Mouse (Mus musculus) layer of hippocampus, postnatal 36 days (tissue): ENCODE measurements around the gene Olfr199. TPM values are rescaled to one million over a fixed set of nuclear protein-coding genes. Genes with fewer than 3 reads are reported as not detected.
"Not testable (repeated sequence)": the region's sequence is repeated elsewhere in the genome, so short reads cannot be mapped to it uniquely, and the experiment has no call there.

ENCODE experiments used
- DNase-seq, 2 experiments: peaks; one replicate each; pipeline ENCODE4 v3.0.0; 2022
- total RNA-seq, 2 experiments: library from RNA; stranded (reverse); gene quantifications; 2 replicates each; pipeline ENCODE4 v1.2.3; 2021

Gene Olfr199
- total RNA-seq = not detected

DNA sequence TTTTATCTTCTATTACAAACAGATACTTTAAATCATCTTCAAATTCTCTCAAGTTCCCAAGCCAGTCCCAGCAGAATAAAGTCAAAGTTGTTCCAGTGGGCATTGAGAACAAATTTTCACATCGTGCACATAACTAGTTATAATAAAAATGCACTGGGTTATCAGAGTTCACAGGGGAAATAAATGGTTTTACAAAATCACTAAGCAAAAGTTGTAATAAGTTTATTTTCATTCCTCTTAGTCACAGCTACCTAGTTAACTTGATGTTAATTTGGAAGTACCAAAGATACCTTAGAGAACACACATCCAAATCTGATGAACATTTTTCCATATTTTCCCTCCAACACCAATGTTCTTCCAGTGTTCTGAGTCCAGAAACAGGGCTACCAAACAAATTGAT is at the start of gene Olfr199:
Gene Olfr199, minus strand, starts transcription at position 101 of the 400 bp plus-strand sequence.
- DNase-seq = not testable (repeated sequence)

DNA sequence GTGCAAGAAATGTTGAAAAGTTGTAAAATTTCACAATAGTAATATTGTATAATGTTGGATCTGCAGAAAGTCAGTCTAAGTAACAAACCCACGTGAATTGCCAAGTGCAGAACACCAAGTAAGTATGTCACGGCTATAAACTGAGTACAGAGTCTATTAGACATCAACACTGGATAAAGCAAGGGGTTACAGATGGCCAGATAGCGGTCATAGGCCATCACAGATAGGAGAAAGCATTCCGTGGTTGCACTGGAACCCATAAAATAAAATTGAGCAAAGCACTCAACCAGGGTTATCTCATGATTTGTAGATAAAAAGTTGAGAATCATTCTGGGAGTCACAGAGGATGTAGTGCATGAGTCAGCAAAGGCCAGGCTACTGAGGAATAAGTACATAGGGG is 49.5 kb upstream of the Olfr199 start:
- not testable (repeated sequence) for DNase-seq

DNA sequence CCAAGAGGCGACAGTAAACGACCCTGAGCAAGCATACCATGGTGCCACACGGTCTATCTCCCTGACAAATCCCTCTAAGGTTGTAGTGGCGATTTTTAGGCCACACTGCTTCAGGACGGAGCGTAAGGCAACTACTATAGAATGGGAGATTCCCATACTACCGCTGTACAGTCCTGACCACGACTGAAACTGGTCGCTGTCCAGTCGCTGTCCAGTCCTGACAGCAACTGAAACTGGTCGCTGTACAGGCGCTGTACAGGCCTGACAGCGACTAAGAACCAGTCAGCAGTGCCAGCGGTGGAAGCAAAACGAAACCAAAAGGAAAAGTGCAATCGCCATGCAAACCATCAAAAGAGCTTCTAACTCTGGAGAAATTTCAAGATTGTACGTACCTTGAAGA is 30.1 kb upstream of the Olfr199 start:
- DNase-seq = no peak

DNA sequence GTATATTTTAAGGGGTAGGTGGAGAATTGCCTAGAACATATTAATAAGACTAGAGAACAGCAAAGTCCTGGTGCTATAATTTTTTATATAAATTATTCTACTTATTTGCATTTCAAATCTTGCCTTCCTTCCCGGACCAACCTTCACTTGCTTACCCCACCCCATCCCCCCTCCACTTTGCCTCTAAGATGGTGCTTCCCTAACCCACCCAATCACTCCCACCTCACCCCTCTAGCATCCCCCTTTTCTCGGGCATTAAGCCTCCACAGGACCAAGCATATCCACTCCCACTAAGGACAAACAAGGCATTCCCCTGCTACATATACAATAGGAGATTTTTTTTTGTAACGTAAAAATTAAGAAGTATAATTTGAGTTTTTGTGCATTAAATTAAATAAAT is 1.7 kb downstream of the Olfr199 start:
- DNase-seq = not testable (repeated sequence)

DNA sequence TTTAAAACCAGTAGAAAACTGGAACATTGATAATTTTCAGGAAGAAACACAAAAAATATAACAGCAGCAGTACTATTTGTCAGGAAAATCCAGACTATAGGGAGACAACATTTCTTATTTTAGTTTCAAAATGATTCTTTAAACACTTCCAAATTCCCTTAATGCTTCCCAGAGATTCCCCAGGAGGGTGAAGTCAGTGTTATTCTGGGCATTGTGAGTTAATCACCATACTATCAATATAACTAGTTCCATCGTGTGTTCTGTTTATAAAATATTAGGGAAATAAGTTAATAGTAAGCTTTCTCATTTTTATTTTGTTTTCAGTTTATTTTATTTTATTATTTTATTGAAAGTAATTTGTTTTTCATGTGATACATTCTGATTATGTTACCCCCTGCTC is 16.1 kb downstream of the Olfr199 start, which contains the start of gene Olfr198:
Gene Olfr198, minus strand, starts transcription at position 101 of the 400 bp plus-strand sequence.
- not testable (repeated sequence) for DNase-seq

DNA sequence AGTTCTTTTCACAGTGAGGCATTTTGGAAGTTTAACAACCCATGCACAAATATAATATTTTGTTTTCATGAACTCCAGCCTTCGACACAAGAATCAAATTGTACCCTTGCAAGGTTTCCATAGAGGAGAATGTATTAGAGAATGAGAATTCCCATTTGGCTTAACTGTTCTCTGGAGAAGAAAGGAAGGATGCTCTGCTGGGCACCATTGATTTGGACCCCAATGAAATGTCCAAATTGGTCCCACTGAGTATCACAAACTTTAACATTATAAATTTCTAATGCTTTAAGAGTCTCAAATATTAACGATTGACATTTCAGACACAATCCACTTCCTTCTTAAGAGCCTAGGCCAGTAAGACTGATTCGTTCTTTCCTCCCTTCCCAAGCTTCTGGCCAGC is 49.2 kb downstream of the Olfr199 start, which contains the start of gene Olfr196:
Gene Olfr196, minus strand, starts transcription at position 101 of the 400 bp plus-strand sequence.
- no peak for DNase-seq

Other genes starting within 250 kb of the Olfr199 start
- not detected for gene Olfr183, start 224.4 kb downstream of the Olfr199 start, total RNA-seq
- not detected for gene Olfr186, start 189.5 kb downstream of the Olfr199 start, total RNA-seq
- not detected for gene Olfr187, start 180.0 kb downstream of the Olfr199 start, total RNA-seq
- not detected for gene Olfr190, start 141.8 kb downstream of the Olfr199 start, total RNA-seq
- gene Olfr191, start 129.9 kb downstream of the Olfr199 start, total RNA-seq = not detected
- gene Olfr193, start 107.9 kb downstream of the Olfr199 start, total RNA-seq = not detected
- not detected for gene Olfr194, start 98.7 kb downstream of the Olfr199 start, total RNA-seq
- gene Olfr195, start 72.7 kb downstream of the Olfr199 start, total RNA-seq = not detected
- gene Olfr196, start 49.3 kb downstream of the Olfr199 start, total RNA-seq = not detected
- not detected for gene Olfr198, start 16.2 kb downstream of the Olfr199 start, total RNA-seq
- gene Olfr201, start 52.9 kb upstream of the Olfr199 start, total RNA-seq = not detected
- gene Olfr202, start 67.0 kb upstream of the Olfr199 start, total RNA-seq = not detected
- gene Olfr203, start 79.1 kb upstream of the Olfr199 start, total RNA-seq = not detected
- under 1 TPM; 0.05 to 0.08 TPM for gene Olfr204, start 98.5 kb upstream of the Olfr199 start, total RNA-seq
- gene Olfr205, start 111.4 kb upstream of the Olfr199 start, total RNA-seq = not detected
- not detected for gene Olfr206, start 129.5 kb upstream of the Olfr199 start, total RNA-seq
- gene Olfr209, start 144.2 kb upstream of the Olfr199 start, total RNA-seq = not detected
- not detected for gene Gabrr3, start 187.6 kb upstream of the Olfr199 start, total RNA-seq